Mouse (Mus musculus) G1E-ER4 (cell line): ENCODE measurements around the gene 1700019N19Rik. TPM values are rescaled to one million over a fixed set of nuclear protein-coding genes. Genes with fewer than 3 reads are reported as not detected.

Experiments
- GATA1 ChIP-seq: IDR thresholded peaks from one replicate; pipeline ENCODE4 v1.8.0; 2012; ENCODE audit warnings: low read length, inconsistent platforms
- polyA plus RNA-seq: library from polyadenylated mRNA; stranded (reverse); fragments of >175 nt; gene quantifications from 2 replicates; pipeline ENCODE4 v1.2.3, GENCODE M21; 2012

The 1700019N19Rik gene
- polyA plus RNA-seq, 1 experiment: not detected

DNA sequence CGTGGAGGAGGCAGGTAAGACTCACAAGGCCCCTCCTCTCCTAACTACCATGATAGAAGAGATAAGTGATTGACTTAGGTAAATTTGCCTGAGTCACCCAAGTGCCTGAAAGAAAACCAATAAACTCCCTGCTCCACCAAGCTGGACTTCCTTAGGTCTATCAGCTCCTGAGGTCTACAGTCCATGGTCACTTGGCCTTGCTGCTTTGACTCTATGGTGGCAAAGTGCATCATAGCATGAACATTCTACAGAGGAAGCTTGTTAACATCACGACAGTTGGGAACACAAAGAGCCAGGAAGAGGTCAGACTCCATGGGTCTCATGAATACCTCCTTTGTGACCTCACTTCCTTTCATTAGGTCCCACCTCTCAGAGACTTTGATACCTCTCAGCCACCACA is 42.8 kb downstream of the 1700019N19Rik start:
- no peak for TF ChIP-seq GATA1

DNA sequence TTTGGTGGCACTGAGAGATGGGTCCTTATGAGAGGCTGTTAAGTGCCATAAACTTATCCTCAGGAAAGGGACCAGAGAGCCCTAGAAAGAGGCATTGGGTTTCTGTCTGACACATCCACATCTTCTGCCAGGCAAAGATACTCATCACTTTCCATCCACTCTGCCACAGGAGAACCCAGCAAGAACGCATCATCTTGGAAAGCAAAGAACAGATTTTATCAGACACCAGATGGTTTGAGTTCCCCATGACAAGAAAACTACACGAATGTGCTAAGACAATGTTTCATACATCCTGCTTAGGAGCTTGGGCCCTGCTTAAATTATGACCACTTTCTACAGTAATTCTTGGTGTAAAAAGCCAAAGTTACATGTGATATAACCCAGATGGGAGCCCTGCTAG is 43.4 kb downstream of the 1700019N19Rik start:
- no peak for TF ChIP-seq GATA1

- TF ChIP-seq GATA1: no peak
Measured at GRCm38 (mm10) chr19:58747498-58748000, 46.7 kb downstream of the 1700019N19Rik start.

- TF ChIP-seq GATA1: no peak
Measured at GRCm38 (mm10) chr19:58743736-58744135, 50.5 kb downstream of the 1700019N19Rik start.

GRCm38 (mm10) chr19:58742711-58743110 is 51.5 kb downstream of the 1700019N19Rik start:
- no peak for TF ChIP-seq GATA1

DNA sequence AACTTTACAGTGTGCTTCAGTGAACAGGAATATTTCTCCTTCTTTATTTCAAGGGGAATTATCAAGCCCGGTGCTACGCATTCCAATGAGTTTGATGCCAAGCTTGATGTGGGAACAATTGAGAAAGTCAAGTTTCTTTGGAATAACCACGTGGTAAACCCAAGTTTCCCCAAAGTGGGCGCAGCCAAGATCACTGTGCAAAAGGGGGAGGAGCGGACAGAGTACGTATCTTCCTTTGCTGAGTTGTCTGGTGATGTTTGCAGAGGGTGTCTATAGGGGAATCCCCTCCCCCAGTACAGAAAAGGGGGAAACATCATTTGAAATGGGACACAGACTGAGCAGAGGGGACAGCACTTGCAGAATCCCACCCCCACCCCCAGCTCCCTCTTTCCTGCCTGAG is 53.2 kb downstream of the 1700019N19Rik start:
- no peak for TF ChIP-seq GATA1

- no peak for TF ChIP-seq GATA1
Measured at GRCm38 (mm10) chr19:58738111-58738510, 56.1 kb downstream of the 1700019N19Rik start.

Other genes with a start within 250 kb of the 1700019N19Rik start
- not detected in 2 replicates for gene Pnlip, start 142.0 kb downstream of the 1700019N19Rik start, polyA plus RNA-seq
- gene Pnliprp1, start 65.6 kb downstream of the 1700019N19Rik start, polyA plus RNA-seq: not detected in 2 replicates
- gene Pnliprp2, start 34.7 kb downstream of the 1700019N19Rik start, polyA plus RNA-seq: not detected in 2 replicates
- 0.19 and 0.22 TPM in 2 replicates for gene Eno4, start 149.0 kb upstream of the 1700019N19Rik start, polyA plus RNA-seq
- 0.15 TPM in 1 of 2 replicates, not detected in the other for gene Hspa12a, start 149.2 kb upstream of the 1700019N19Rik start, polyA plus RNA-seq